Mouse (Mus musculus) neural tube, embryonic 11.5 days (tissue): ENCODE results near the gene Sh3pxd2a. TPM values are rescaled to one million over a fixed set of nuclear protein-coding genes. Genes with fewer than 3 reads are reported as not detected.

Experiments used
- ATAC-seq: fragments of 200-750 bp; cut with Nextera tagmentation; 2 replicates; pipeline ENCODE4 v1.8.0; 2017; ENCODE audit warnings: moderate number of reproducible peaks, mild to moderate bottlenecking, moderate TSS enrichment, moderate library complexity; ENCODE audit not compliant: insufficient read depth, low FRiP score, low TSS enrichment
- DNase-seq: peaks from one replicate; pipeline ENCODE4 v3.0.0-alpha.2; 2015; ENCODE audit warnings: low spot score
- H3K27ac ChIP-seq: fragments of 300-500 bp; sonication (generic); 2 replicates; pipeline ENCODE4 v1.5.1; 2014; ENCODE audit warnings: low read depth, mild to moderate bottlenecking, low read length
- H3K27me3 ChIP-seq: fragments of 300-500 bp; sonication (generic); 2 replicates; pipeline ENCODE4 v1.6.1; 2014; ENCODE audit warnings: mild to moderate bottlenecking, low read length, mixed read lengths; ENCODE audit not compliant: control insufficient read depth, insufficient read depth
- H3K36me3 ChIP-seq: fragments of 300-500 bp; sonication (generic); 2 replicates; pipeline ENCODE4 v1.6.1; 2014; ENCODE audit warnings: mild to moderate bottlenecking, low read length, moderate library complexity, mixed read lengths; ENCODE audit not compliant: control insufficient read depth, insufficient read depth
- H3K4me1 ChIP-seq: fragments of 300-500 bp; sonication (generic); 2 replicates; pipeline ENCODE4 v1.6.1; 2014; ENCODE audit warnings: low read length, mixed read lengths; ENCODE audit not compliant: control insufficient read depth, insufficient read depth
- H3K4me2 ChIP-seq: fragments of 300-500 bp; sonication (generic); 2 replicates; pipeline ENCODE4 v1.6.1; 2014; ENCODE audit warnings: low read depth, mild to moderate bottlenecking, moderate library complexity
- H3K4me3 ChIP-seq: fragments of 300-500 bp; sonication (generic); 2 replicates; pipeline ENCODE4 v1.5.1; 2014; ENCODE audit warnings: low read depth, low read length
- H3K9ac ChIP-seq: fragments of 300-500 bp; sonication (generic); 2 replicates; pipeline ENCODE4 v1.6.1; 2014; ENCODE audit warnings: mild to moderate bottlenecking, low read length
- H3K9me3 ChIP-seq: fragments of 300-500 bp; sonication (generic); 2 replicates; pipeline ENCODE4 v1.6.1; 2016; ENCODE audit warnings: low read length; ENCODE audit not compliant: control insufficient read depth
- WGBS: fragments of 180-500 bp; shearing (Covaris S2); extraction: QIAGEN DNeasy Blood & Tissue Kit; methylation state at CpG from one replicate; pipeline ENCODE4 v1.1.7; 2014; 5-methylcytosine and 5-hydroxymethylcytosine counted together
- polyA plus RNA-seq: library from polyadenylated mRNA; unstranded; fragments of >200 nt; fragmentation: Nextera tagmentation; extraction: Ambion mirVana; gene quantifications from 2 replicates; pipeline ENCODE4 v1.2.1, GENCODE M21; 2014

Sh3pxd2a gene
- polyA plus RNA-seq, 1 experiment from 2014 or later, result 4.7 TPM

DNA sequence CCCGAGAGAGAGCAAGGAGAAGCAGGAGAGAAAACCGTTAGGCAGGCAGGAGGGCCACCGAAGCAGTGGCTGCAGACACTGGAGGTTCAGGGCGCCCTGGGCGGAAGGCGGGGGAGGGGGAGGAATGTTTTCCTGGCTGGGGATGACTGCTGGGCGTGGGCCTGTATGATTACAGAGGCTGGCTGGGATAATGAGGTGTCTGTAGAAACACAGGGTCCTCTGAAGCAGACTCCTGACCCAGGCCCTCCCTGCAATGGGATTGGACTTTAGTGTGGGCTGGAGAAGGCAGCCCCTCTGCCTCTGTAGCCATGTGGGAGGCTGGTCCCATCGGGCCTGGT lies 143.9 kb downstream of the Sh3pxd2a start:
- H3K4me2 ChIP-seq, result no peak overlapping the region
- no peak overlapping the region for H3K4me3 ChIP-seq
- no peaks in the 10 kb centered on the region for H3K9me3 ChIP-seq
- peaks cover 12% of the 10 kb centered on the region for H3K4me1 ChIP-seq
- 0 out of 2 replicates have a peak overlapping the region, but pooled peaks have one; percentile 8 for H3K27ac ChIP-seq
- peak overlapping the region; percentile 1; the same call in 1 of the 2 replicates for H3K9ac ChIP-seq
- H3K27me3 ChIP-seq, result no peaks in the 10 kb centered on the region
- WGBS, result 18% methylated on average over 8 of the region's 8 CpGs
- ATAC-seq, result no peak
- H3K36me3 ChIP-seq, result no peaks in the 10 kb centered on the region
- no peak for DNase-seq

DNA sequence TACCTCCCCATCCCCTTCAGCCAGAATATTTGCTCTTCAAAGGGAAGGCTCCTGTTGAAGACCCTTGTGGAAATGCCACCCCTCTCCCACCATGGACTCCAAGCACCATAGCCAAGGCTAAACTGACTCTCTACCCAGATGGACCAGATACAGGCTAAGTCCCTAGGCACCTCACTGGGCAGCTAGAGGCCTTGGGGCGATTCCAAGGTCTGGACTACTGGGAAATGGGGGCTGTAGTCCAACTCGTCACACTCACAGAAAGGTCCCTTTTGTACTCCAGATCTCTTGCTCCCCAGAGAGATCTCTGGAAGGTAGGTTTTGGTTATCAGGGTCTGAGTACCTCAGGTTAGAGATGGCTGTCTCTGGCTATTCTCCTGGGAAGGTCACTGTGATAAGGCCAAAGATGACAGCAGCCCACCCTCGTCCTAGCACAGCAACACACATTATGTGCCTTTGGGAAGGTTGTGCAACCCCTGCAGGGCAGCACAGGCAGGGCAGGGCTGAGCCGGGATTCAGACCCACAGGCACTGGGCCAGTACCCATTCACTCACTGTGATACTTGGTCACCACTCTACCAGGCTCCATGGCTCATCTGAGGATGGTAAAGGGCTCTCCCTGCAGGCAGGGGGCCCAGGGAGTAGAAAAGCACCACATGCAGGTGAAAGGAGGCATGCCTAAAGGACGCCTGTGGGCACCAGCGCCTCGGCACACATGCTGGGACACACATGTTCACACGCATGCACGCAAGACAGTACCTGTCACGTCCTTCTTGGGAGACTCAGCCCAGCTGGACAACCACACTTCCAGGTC lies 144.5 kb downstream of the Sh3pxd2a start:
- 73% methylated on average over 10 of the region's 10 CpGs for WGBS

DNA sequence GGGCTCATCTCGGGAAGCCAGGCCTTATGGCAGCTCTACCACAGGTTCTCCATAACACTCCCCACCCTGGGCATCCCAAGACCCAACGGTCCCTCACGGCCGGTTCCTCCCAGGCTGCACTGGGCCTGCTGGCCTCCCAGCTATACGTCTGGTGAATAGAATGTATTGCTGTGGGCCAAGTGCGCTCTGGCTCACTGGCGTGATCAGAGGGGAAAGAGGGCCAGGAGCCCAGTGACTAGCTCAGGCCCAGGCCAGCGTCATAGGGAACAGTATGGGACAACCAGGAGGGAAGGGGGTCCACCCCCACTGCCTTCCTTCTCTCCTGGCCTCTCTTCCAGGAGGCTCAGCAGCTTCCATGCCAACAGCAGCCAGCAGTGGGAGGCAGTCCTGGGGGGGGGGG lies 145.1 kb downstream of the Sh3pxd2a start:
- Histone ChIP-seq H3K9ac (no peak overlapping the region), H3K27me3 (no peaks in the 10 kb centered on the region), H3K9me3 (no peaks in the 10 kb centered on the region), H3K4me1 (peaks cover 18% of the 10 kb centered on the region), H3K4me2 (no peak overlapping the region), H3K4me3 (no peak overlapping the region), H3K36me3 (no peaks in the 10 kb centered on the region), H3K27ac (no peak overlapping the region)
- ATAC-seq, result no peak
- 90% methylated on average over 8 of the region's 8 CpGs for WGBS
- no peak for DNase-seq

More for the DNA sequence above, 144.5 kb downstream of the Sh3pxd2a start:
- DNase-seq, result no peak
- no peak overlapping the region for H3K4me3 ChIP-seq
- peaks cover 17% of the 10 kb centered on the region for H3K4me1 ChIP-seq
- no peak overlapping the region for H3K4me2 ChIP-seq
- H3K27me3 ChIP-seq, result no peaks in the 10 kb centered on the region
- no peaks in the 10 kb centered on the region for H3K36me3 ChIP-seq
- H3K27ac ChIP-seq, result 0 out of 2 replicates have a peak overlapping the region, but pooled peaks have one; percentile 8
- H3K9me3 ChIP-seq, result no peaks in the 10 kb centered on the region
- ATAC-seq, result no peak
- no peak overlapping the region for H3K9ac ChIP-seq

DNA sequence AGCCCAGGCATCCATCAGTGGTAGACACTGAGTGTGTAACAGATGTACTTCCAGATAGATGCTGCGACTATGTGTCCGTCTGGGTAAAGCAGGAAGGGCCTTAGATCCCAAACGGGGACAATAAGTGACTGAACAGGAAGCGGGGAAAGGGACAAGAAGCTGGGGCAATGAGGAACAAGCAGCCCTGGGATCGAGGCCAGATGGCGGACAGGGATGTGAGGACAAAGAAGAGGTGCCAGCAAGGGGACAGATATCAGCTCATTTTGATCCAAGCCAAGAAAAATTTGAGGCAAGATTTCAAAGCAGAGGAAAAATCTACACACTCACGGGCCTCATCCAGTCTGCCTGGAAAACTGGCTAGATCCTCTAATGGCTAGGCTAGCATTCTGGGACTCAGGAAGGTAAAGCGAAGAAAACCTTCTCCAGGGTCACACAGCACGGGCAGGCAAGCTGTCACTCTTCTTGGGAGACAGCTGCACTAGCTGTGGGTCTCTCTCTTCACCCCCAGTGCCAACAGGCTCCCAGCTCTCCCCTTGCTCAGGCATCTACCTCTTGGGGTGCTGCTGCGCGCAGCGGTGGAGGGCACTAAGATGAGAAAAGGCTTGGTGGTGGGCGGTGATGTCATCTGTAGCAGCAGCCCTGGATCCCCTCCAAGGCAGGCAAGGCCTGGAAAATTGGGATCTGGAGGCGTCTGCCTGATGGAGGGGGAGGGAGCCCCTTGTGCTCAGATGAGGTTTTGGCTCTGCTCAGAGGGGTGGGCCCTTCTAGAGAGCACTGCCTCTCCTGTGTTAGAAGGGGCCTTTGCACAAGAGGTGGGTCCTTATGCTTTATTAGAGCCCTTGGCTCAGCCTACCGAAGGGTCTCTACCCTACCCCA lies 146.9 kb downstream of the Sh3pxd2a start:
- no peak for DNase-seq

DNA sequence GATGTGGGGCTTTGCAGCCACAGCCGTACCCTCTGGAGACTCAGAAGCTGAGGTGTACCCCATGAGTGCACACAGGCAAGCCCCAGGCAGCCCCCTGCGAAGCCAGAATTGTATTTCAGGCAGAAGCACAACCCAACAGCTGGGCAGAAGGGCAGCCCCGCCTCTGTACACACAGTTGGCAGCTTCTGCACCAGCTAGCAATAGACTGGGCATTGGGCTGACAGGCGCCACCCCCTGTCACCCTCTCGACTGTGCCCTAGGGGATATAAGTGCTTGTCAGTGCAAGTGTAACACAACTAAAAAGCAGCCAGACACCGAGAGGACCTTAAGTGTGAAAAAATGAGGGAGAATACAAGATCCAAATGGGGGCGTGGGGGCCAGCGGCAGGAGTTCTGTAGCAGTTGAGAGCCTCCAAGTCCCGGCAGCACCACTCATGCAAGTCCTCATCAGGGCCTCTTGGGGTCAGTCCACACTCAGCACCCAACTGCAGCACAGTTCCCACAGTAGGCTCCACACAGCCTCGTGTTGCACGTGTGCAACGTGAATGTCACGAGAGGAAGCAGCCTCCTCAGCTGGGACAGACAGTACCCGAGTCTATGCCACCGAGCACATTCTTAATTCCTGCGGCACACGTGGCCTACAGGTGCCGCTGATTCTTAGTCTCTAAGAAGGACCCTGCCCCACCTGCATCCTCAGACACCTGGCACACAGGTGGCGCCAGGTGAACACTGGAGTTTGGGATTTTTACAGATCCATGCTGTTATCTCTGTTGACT lies 147.7 kb downstream of the Sh3pxd2a start:
- DNase-seq (no peak), ATAC-seq (no peak)
- Histone ChIP-seq H3K9ac (no peak overlapping the region), H3K27ac (no peak overlapping the region), H3K4me1 (peaks cover 23% of the 10 kb centered on the region), H3K36me3 (no peaks in the 10 kb centered on the region), H3K27me3 (no peaks in the 10 kb centered on the region), H3K9me3 (no peaks in the 10 kb centered on the region), H3K4me3 (no peak overlapping the region), H3K4me2 (no peak overlapping the region)
- 77% methylated on average over 19 of the region's 19 CpGs for WGBS

More for the DNA sequence above, 146.9 kb downstream of the Sh3pxd2a start:
- ATAC-seq, result no peak
- H3K27ac ChIP-seq, result no peak overlapping the region
- no peak overlapping the region for H3K4me2 ChIP-seq
- H3K27me3 ChIP-seq, result no peaks in the 10 kb centered on the region
- H3K9ac ChIP-seq, result no peak overlapping the region
- no peaks in the 10 kb centered on the region for H3K36me3 ChIP-seq
- WGBS, result 71% methylated on average over 15 of the region's 15 CpGs
- H3K4me1 ChIP-seq, result peaks cover 21% of the 10 kb centered on the region
- no peak overlapping the region for H3K4me3 ChIP-seq
- H3K9me3 ChIP-seq, result no peaks in the 10 kb centered on the region

DNA sequence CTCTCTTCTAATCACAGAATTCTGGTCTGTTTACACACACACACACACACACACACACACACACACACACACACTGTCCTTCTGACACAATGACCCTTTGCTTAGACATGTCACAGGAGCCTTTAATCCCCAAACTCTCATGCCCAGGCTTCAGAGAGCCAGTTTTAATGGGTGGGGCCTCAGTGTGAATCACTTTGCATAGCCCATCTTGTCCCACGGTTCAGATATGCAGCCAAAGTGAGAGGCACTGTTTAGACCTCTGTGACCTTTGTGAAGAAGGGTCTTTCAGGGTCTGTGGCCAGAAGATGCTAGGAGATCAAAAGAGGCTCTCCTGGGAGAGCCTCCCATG lies 148.3 kb downstream of the Sh3pxd2a start:
- no peak for ATAC-seq
- peaks cover 23% of the 10 kb centered on the region for H3K4me1 ChIP-seq
- no peaks in the 10 kb centered on the region for H3K36me3 ChIP-seq
- no peaks in the 10 kb centered on the region for H3K27me3 ChIP-seq
- no peak overlapping the region for H3K9ac ChIP-seq
- DNase-seq, result no peak
- 13% methylated on average over 1 of the region's 1 CpGs for WGBS
- no peak overlapping the region for H3K4me3 ChIP-seq
- H3K9me3 ChIP-seq, result no peaks in the 10 kb centered on the region
- H3K27ac ChIP-seq, result no peak overlapping the region
- H3K4me2 ChIP-seq, result no peak overlapping the region

DNA sequence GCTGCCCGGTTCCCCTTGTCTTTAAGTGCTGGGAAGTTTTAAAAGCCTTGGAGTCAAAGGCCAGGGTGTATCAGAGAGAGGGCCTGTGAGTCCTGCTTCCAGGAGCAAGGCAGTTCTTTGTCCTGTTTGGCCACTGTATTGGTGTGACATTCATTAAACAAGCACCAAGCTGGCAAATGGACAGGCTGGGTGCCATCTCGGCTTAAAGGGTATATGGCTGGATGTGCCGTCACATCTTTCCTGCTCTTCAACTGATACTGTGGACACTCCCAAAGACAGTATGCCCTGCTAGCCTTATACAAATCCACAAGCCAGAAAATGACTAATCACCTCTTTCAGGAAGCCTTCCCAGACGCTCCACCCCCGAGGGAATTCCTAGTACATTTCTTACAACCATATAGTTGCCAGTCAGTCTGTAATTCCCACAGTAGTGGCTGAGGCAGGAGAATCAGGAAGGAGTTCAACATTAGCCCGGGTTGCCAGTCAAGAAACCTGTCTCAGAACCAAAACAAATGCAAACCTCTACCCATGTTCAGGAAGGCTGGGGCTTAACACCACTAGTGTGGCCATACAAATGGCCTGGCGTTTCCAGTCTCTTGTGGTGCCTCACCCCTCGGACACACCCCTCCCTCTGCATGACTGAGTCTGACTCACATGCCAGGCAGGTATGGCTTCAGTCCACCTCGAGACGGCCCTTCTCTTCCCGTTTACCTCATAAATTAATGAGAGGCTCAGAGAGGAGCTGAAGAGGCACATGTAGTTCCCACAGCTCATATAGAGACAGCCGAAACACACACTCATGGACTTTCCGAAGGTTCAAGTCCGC lies 148.9 kb downstream of the Sh3pxd2a start:
- no peak overlapping the region for H3K4me3 ChIP-seq
- peaks cover 19% of the 10 kb centered on the region for H3K4me1 ChIP-seq
- H3K9ac ChIP-seq, result no peak overlapping the region
- peak overlapping the region; percentile 50; the same call in 1 of the 2 replicates for H3K4me2 ChIP-seq
- ATAC-seq (no peak), DNase-seq (no peak)
- WGBS, result 52% methylated on average over 14 of the region's 14 CpGs
- H3K36me3 ChIP-seq, result no peaks in the 10 kb centered on the region
- no peak overlapping the region for H3K27ac ChIP-seq
- no peaks in the 10 kb centered on the region for H3K9me3 ChIP-seq
- H3K27me3 ChIP-seq, result no peaks in the 10 kb centered on the region
